28 mouse cellular contexts compared by ENCODE assay signal in the genomic region with DNA sequence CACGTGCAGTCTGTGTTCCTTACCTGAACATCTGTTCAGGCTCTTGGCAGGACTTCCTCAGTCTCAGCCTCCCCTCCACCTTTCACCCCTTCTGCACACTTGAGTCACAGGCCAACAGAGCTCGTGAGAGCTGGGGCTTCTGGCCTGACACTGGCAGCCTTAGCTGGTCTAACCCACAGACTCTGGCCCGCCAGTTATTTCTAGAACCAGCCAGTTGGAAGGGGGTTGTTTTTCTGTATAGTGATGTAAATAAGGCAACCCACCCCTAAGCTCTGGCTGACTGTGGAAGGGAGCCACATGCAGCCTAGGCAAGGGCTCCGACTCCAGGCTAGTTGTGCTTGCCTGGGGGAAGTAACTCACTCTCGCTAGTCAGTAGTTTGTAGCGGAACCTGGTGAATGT.
DNase-seq lines count a peak whose midpoint lies in the region; ATAC-seq lines count a peak whose summit lies in the region.
"Had no signal": no experiment of that assay in that cellular context is flagged by ENCODE, and none has a peak within 500 bp of the region (broad histone marks: within the 10 kb centered on the region; RNA-seq: fewer than 3 reads in every experiment).

No protein-coding gene starts in this region.

- no peak overlapping the region for H3K4me3 ChIP-seq in forebrain, embryonic 13.5 days
- H3K4me3 ChIP-seq in forebrain, embryonic 15.5 days: no peak overlapping the region
- H3K4me3 ChIP-seq in hindbrain, embryonic 13.5 days: no peak overlapping the region
- H3K4me3 ChIP-seq in hindbrain, embryonic 10.5 days: no peak overlapping the region
- no peak overlapping the region for H3K4me3 ChIP-seq in neural tube, embryonic 13.5 days
- H3K4me3 ChIP-seq: embryonic facial prominence, embryonic 12.5 days; heart, embryonic 13.5 days; hindbrain, embryonic 15.5 days; kidney, embryonic 15.5 days; limb, embryonic 12.5 days; liver, embryonic 15.5 days had no signal

- WGBS in forebrain, embryonic 13.5 days: 53% methylated on average over 6 of the region's 6 CpGs
- 39% methylated on average over 6 of the region's 6 CpGs for WGBS in forebrain, embryonic 15.5 days
- 54% methylated on average over 6 of the region's 6 CpGs for WGBS in hindbrain, embryonic 13.5 days
- 72% methylated on average over 6 of the region's 6 CpGs for WGBS in hindbrain, embryonic 10.5 days
- 61% methylated on average over 6 of the region's 6 CpGs for WGBS in neural tube, embryonic 13.5 days

- no peaks in the 10 kb centered on the region for H3K9me3 ChIP-seq in forebrain, embryonic 13.5 days (replicated peaks)
- no peaks in the 10 kb centered on the region for H3K9me3 ChIP-seq in forebrain, embryonic 15.5 days
- H3K9me3 ChIP-seq in hindbrain, embryonic 13.5 days: no peaks in the 10 kb centered on the region
- no peaks in the 10 kb centered on the region for H3K9me3 ChIP-seq in hindbrain, embryonic 10.5 days
- H3K9me3 ChIP-seq in neural tube, embryonic 13.5 days: no peaks in the 10 kb centered on the region
- H3K9me3 ChIP-seq: embryonic facial prominence, embryonic 12.5 days; heart, embryonic 13.5 days; hindbrain, embryonic 15.5 days; kidney, embryonic 15.5 days; limb, embryonic 12.5 days; liver, embryonic 15.5 days had no signal

- H3K27me3 ChIP-seq in forebrain, embryonic 13.5 days: no peaks in the 10 kb centered on the region
- no peaks in the 10 kb centered on the region for H3K27me3 ChIP-seq in forebrain, embryonic 15.5 days
- H3K27me3 ChIP-seq in hindbrain, embryonic 13.5 days: no peaks in the 10 kb centered on the region
- no peaks in the 10 kb centered on the region for H3K27me3 ChIP-seq in hindbrain, embryonic 10.5 days (ENCODE audit: insufficient read depth, poor library complexity, severe bottlenecking)
- H3K27me3 ChIP-seq in neural tube, embryonic 13.5 days: no peaks in the 10 kb centered on the region
- H3K27me3 ChIP-seq: CH12.LX; embryonic facial prominence, embryonic 12.5 days; heart, embryonic 13.5 days; hindbrain, embryonic 15.5 days; kidney, embryonic 15.5 days; limb, embryonic 12.5 days; liver, embryonic 15.5 days had no signal

- no peak; the same call in 1 of the 2 replicates for ATAC-seq in forebrain, embryonic 13.5 days
- no peak; the same call in 1 of the 2 replicates for ATAC-seq in forebrain, embryonic 15.5 days (replicated peaks)
- no peak for ATAC-seq in hindbrain, embryonic 13.5 days (ENCODE audit: low FRiP score)
- no peak for ATAC-seq in neural tube, embryonic 13.5 days (ENCODE audit: low read depth)

- H3K27ac ChIP-seq in forebrain, embryonic 13.5 days: 0 out of 2 replicates have a peak overlapping the region, but pooled peaks have one; percentile 22
- H3K27ac ChIP-seq in forebrain, embryonic 15.5 days (replicated peaks): no peak overlapping the region
- H3K27ac ChIP-seq in hindbrain, embryonic 13.5 days: peak overlapping the region; percentile 4; the same call in 1 of the 2 replicates
- H3K27ac ChIP-seq in hindbrain, embryonic 10.5 days: no peak overlapping the region
- no peak overlapping the region; the same call in 1 of the 2 replicates for H3K27ac ChIP-seq in neural tube, embryonic 13.5 days (replicated peaks)
- H3K27ac ChIP-seq: embryonic facial prominence, embryonic 12.5 days; heart, embryonic 13.5 days; kidney, embryonic 15.5 days; limb, embryonic 12.5 days; liver, embryonic 15.5 days had no signal

- H3K9ac ChIP-seq in forebrain, embryonic 13.5 days: no peak overlapping the region
- H3K9ac ChIP-seq in forebrain, embryonic 15.5 days (replicated peaks): no peak overlapping the region
- H3K9ac ChIP-seq in hindbrain, embryonic 13.5 days: peak overlapping the region; percentile 29; the same call in 1 of the 2 replicates
- 0 out of 2 replicates have a peak overlapping the region, but pooled peaks have one; percentile 9 for H3K9ac ChIP-seq in neural tube, embryonic 13.5 days
- H3K9ac ChIP-seq: embryonic facial prominence, embryonic 12.5 days; heart, embryonic 13.5 days; hindbrain, embryonic 15.5 days; kidney, embryonic 15.5 days; limb, embryonic 12.5 days; liver, embryonic 15.5 days; lung, embryonic 14.5 days had no signal

- no peak overlapping the region for H3K4me2 ChIP-seq in forebrain, embryonic 13.5 days
- H3K4me2 ChIP-seq in forebrain, embryonic 15.5 days (replicated peaks): no peak overlapping the region
- no peak overlapping the region for H3K4me2 ChIP-seq in hindbrain, embryonic 13.5 days
- H3K4me2 ChIP-seq in neural tube, embryonic 13.5 days: no peak overlapping the region
- H3K4me2 ChIP-seq: embryonic facial prominence, embryonic 12.5 days; heart, embryonic 13.5 days; hindbrain, embryonic 15.5 days; kidney, embryonic 15.5 days; limb, embryonic 12.5 days; liver, embryonic 15.5 days; lung, embryonic 14.5 days; midbrain, embryonic 11.5 days had no signal

- H3K36me3 ChIP-seq in forebrain, embryonic 13.5 days (ENCODE audit: poor library complexity, severe bottlenecking): peaks cover 8% of the 10 kb centered on the region; the same call in 1 of the 2 replicates
- no peaks in the 10 kb centered on the region for H3K36me3 ChIP-seq in forebrain, embryonic 15.5 days
- 0 out of 2 replicates have a peak, but pooled peaks cover 2% of the 10 kb centered on the region for H3K36me3 ChIP-seq in hindbrain, embryonic 13.5 days
- H3K36me3 ChIP-seq in hindbrain, embryonic 10.5 days: peaks cover 38% of the 10 kb centered on the region
- 0 out of 2 replicates have a peak, but pooled peaks cover 5% of the 10 kb centered on the region for H3K36me3 ChIP-seq in neural tube, embryonic 13.5 days
- H3K36me3 ChIP-seq: hindbrain, embryonic 15.5 days; liver, embryonic 15.5 days had no signal

- intact Hi-C loops in heart, postnatal 10 days (cut with DNase I): no loop called here

- no peak for DNase-seq in hindbrain, embryonic 10.5 days (ENCODE audit: low spot score)
- DNase-seq in neural tube, embryonic 10.5 days (ENCODE audit: extremely low spot score, low spot score): no peak
- DNase-seq in ZHBTc4 (ENCODE audit: low read depth, low spot score): peak; percentile 94
- DNase-seq in heart, postnatal 10 days: no peak
- DNase-seq: adrenal gland, postnatal 14 days; cerebellum, adult 11-12 months; cerebellum, adult 9-11 months; embryo, embryonic 11 days; gastrocnemius, postnatal 10 days; heart, postnatal 14 days; kidney, adult 18-20 months; lung, embryonic 14.5 days; lung, postnatal 14 days; right cerebral cortex, adult 18-20 months; spleen, adult 18-20 months; thymus, postnatal 14 days had no signal

- peaks cover 62% of the 10 kb centered on the region for H3K4me1 ChIP-seq in forebrain, embryonic 13.5 days
- H3K4me1 ChIP-seq in forebrain, embryonic 15.5 days: peaks cover 63% of the 10 kb centered on the region
- peaks cover 62% of the 10 kb centered on the region for H3K4me1 ChIP-seq in hindbrain, embryonic 13.5 days (replicated peaks)
- peaks cover 14% of the 10 kb centered on the region; the same call in 1 of the 2 replicates for H3K4me1 ChIP-seq in hindbrain, embryonic 10.5 days (replicated peaks)
- peaks cover 65% of the 10 kb centered on the region for H3K4me1 ChIP-seq in neural tube, embryonic 13.5 days (replicated peaks)
- H3K4me1 ChIP-seq: embryonic facial prominence, embryonic 12.5 days; heart, embryonic 13.5 days; liver, embryonic 15.5 days had no signal

Comparison
In these comparisons a context has a peak if more than half of its experiments do, and no peak if none do; other contexts are left out.
1. H3K27ac ChIP-seq: peak in forebrain, embryonic 13.5 days (single experiment) and hindbrain, embryonic 13.5 days (single experiment); none in forebrain, embryonic 15.5 days (single experiment), hindbrain, embryonic 10.5 days (single experiment) and neural tube, embryonic 13.5 days (single experiment).
2. H3K9ac ChIP-seq: peak in hindbrain, embryonic 13.5 days (single experiment) and neural tube, embryonic 13.5 days (single experiment); none in forebrain, embryonic 13.5 days (single experiment) and forebrain, embryonic 15.5 days (single experiment).